Comparison of ENCODE assay signal across 27 mouse cellular contexts in genomic region chr1:195012531-195012930, GRCm38 (mm10).
DNase-seq lines count a peak whose midpoint lies in the region; ATAC-seq and TF ChIP-seq lines count a peak whose summit lies in the region.
"Had no signal": no experiment of that assay in that cellular context is flagged by ENCODE, and none has a peak within 500 bp of the region (broad histone marks: within the 10 kb centered on the region; RNA-seq: fewer than 3 reads in every experiment).

No protein-coding gene starts in this region.

- WGBS in heart, adult 2 months = 55% methylated on average over 2 of the region's 2 CpGs
- 52% methylated on average over 2 of the region's 2 CpGs for WGBS in intestine, postnatal 0 days

- H3K9me3 ChIP-seq in intestine, postnatal 0 days (ENCODE audit: control insufficient read depth) = no peaks in the 10 kb centered on the region
- H3K9me3 ChIP-seq: forebrain, embryonic 13.5 days; G1E; hindbrain, embryonic 10.5 days; limb, embryonic 13.5 days; liver, embryonic 15.5 days; midbrain, embryonic 10.5 days; neural tube, embryonic 13.5 days; stomach, embryonic 15.5 days had no signal

- no peak overlapping the region for H3K9ac ChIP-seq in heart, adult 2 months (ENCODE audit: low read depth, low read length)
- H3K9ac ChIP-seq in intestine, postnatal 0 days (ENCODE audit: low read depth, low read length) = no peak overlapping the region
- H3K9ac ChIP-seq: forebrain, embryonic 13.5 days; limb, embryonic 13.5 days; liver, embryonic 15.5 days; neural tube, embryonic 13.5 days; stomach, embryonic 15.5 days had no signal

- H3K27ac ChIP-seq in heart, adult 2 months = peak overlapping the region; percentile 29; the same call in 1 of the 2 replicates
- no peak overlapping the region for H3K27ac ChIP-seq in intestine, postnatal 0 days (ENCODE audit: low read depth, low read length)
- H3K27ac ChIP-seq: forebrain, embryonic 13.5 days; hindbrain, embryonic 10.5 days; limb, embryonic 13.5 days; liver, embryonic 15.5 days; midbrain, embryonic 10.5 days; neural tube, embryonic 13.5 days; stomach, embryonic 15.5 days had no signal

- intact Hi-C loops in heart, adult 2 months (cut with DNase I) = loop anchor here (2.0 kb wide), 1 partner anchor 14 kb away; no protein-coding TSS in a partner anchor
- intact Hi-C loops in heart, postnatal 25 days (cut with DNase I) = no loop called here
- intact Hi-C loops in left cerebral cortex, postnatal 4 days (cut with DNase I) = no loop called here

- no peaks in the 10 kb centered on the region; the same call in none of the 2 replicates for H3K79me2 ChIP-seq in heart, adult 2 months (replicated peaks; ENCODE audit: control insufficient read depth, insufficient read depth, low read length)

- ATAC-seq in intestine, postnatal 0 days = peak; percentile 89
- ATAC-seq: forebrain, embryonic 13.5 days; hindbrain, embryonic 16.5 days; midbrain, embryonic 16.5 days had no signal

- H3K4me2 ChIP-seq in intestine, postnatal 0 days (replicated peaks; ENCODE audit: low read depth) = no peak overlapping the region
- H3K4me2 ChIP-seq: forebrain, embryonic 13.5 days; limb, embryonic 13.5 days; liver, embryonic 15.5 days; neural tube, embryonic 13.5 days; stomach, embryonic 15.5 days had no signal

- DNase-seq in heart, adult 2 months = no peak
- DNase-seq in heart, postnatal 25 days (ENCODE audit: low spot score) = no peak
- peak; percentile 37 to 58 for DNase-seq in lung, adult 18-20 months
- DNase-seq in lung, postnatal 4 days = no peak
- peak; percentile 10 for DNase-seq in MN1 (ENCODE audit: low spot score)
- DNase-seq in left cerebral cortex, postnatal 4 days = no peak
- DNase-seq in right cerebral cortex, postnatal 4 days = no peak
- DNase-seq: adrenal gland, postnatal 14 days; B cell, adult 2 months; cerebellum, adult 9-10 months; kidney, adult 8-10 months; kidney, postnatal 14 days; thymus, adult 18-20 months; thymus, postnatal 36 days had no signal

- peaks cover 7% of the 10 kb centered on the region for H3K4me1 ChIP-seq in heart, adult 2 months (ENCODE audit: control insufficient read depth, insufficient read depth, low read length)
- peaks cover 3% of the 10 kb centered on the region for H3K4me1 ChIP-seq in intestine, postnatal 0 days (replicated peaks; ENCODE audit: control insufficient read depth, insufficient read depth, low read length)
- H3K4me1 ChIP-seq: limb, embryonic 13.5 days; liver, embryonic 15.5 days; stomach, embryonic 15.5 days had no signal

- no peaks in the 10 kb centered on the region for H3K27me3 ChIP-seq in heart, adult 2 months (ENCODE audit: control insufficient read depth, insufficient read depth, low read length)
- H3K27me3 ChIP-seq in intestine, postnatal 0 days (replicated peaks; ENCODE audit: control insufficient read depth, insufficient read depth, low read length) = no peaks in the 10 kb centered on the region
- H3K27me3 ChIP-seq: CH12.LX; forebrain, embryonic 13.5 days; limb, embryonic 13.5 days; liver, embryonic 15.5 days; neural tube, embryonic 13.5 days; stomach, embryonic 15.5 days had no signal

- no peak for TF ChIP-seq CTCF in heart, adult 2 months (IDR thresholded peaks at IDR 0.05)
- TF ChIP-seq CTCF in intestine, postnatal 0 days (IDR thresholded peaks at IDR 0.05; ENCODE audit: low read depth) = no peak

- no peak for TF ChIP-seq EP300 in heart, adult 2 months (IDR thresholded peaks at IDR 0.05; ENCODE audit: insufficient read depth, low read depth, low read length)

- no peak overlapping the region for H3K4me3 ChIP-seq in heart, adult 2 months
- H3K4me3 ChIP-seq in intestine, postnatal 0 days (ENCODE audit: low read depth, low read length) = no peak overlapping the region
- H3K4me3 ChIP-seq: forebrain, embryonic 13.5 days; hindbrain, embryonic 10.5 days; limb, embryonic 13.5 days; liver, embryonic 15.5 days; midbrain, embryonic 10.5 days; myocyte; neural tube, embryonic 13.5 days; stomach, embryonic 15.5 days had no signal

- H3K36me3 ChIP-seq in heart, adult 2 months (ENCODE audit: control insufficient read depth, insufficient read depth, low read length) = peaks cover 26% of the 10 kb centered on the region
- H3K36me3 ChIP-seq in intestine, postnatal 0 days (ENCODE audit: control insufficient read depth, insufficient read depth) = no peaks in the 10 kb centered on the region
- H3K36me3 ChIP-seq: G1E; hindbrain, embryonic 10.5 days; limb, embryonic 13.5 days; liver, embryonic 15.5 days; midbrain, embryonic 10.5 days; neural tube, embryonic 13.5 days; stomach, embryonic 15.5 days had no signal

- no peak for TF ChIP-seq POLR2A in heart, adult 2 months (IDR thresholded peaks at IDR 0.05; ENCODE audit: insufficient read depth, low read depth, low read length)

Comparison
In these comparisons a context has a peak if more than half of its experiments do, and no peak if none do; other contexts are left out.
1. DNase-seq: peak in lung, adult 18-20 months (2 of 2) and MN1 (single experiment); none in heart, adult 2 months (0 of 2), heart, postnatal 25 days (single experiment), lung, postnatal 4 days (0 of 2), left cerebral cortex, postnatal 4 days (single experiment) and right cerebral cortex, postnatal 4 days (single experiment).